Mouse (Mus musculus): ENCODE data around the gene Hes5. TPM values are rescaled to one million over a fixed set of nuclear protein-coding genes. Genes with fewer than 3 reads are reported as not detected.

The Hes5 gene
- not detected in 2 replicates for total RNA-seq (2021)
- long read RNA-seq = 0 reads

DNA sequence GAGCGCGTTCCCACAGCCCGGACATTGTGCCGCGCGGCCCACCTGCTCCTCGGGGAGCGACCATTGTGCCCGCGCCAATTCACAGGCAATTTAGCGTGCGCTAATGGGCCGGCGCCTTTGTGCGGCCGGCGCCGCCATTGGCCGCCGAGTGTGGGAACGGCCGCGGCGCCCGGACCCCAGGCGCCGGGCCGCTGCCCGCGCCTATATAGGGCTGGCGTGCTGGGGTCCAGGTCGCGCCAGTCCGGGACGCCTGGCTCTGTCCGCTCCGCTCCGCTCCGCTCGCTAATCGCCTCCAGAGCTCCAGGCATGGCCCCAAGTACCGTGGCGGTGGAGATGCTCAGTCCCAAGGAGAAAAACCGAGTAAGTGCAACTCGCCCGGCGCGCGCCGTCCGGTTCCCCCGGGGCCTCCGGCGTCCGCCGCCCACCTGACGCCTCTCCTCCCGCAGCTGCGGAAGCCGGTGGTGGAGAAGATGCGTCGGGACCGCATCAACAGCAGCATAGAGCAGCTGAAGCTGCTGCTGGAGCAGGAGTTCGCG is at the start of gene Hes5:
TSS of gene Hes5 (plus strand) at position 234 of the 536 bp plus-strand sequence.
- DNase-seq = no peak

DNA sequence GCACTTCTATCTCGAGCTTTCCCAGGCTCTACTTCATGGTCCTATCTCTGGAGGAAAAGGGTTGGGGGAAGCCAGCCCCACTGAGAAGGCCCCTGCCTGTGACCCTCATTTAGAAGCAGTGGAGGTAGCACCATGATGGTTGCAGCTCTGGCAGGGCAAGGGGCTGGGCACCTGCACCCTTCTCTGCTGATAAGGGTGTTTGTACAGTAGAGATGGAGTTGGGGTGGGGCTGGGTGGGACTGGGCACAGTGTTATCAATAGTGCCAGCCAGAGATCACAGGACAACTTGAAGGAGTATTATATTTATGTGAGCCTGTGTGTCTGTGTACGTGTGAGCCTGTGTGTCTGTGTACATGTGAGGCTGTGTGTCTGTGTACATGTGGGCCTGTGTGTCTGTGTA is 49.1 kb upstream of the Hes5 start:
- no peak for DNase-seq

DNA sequence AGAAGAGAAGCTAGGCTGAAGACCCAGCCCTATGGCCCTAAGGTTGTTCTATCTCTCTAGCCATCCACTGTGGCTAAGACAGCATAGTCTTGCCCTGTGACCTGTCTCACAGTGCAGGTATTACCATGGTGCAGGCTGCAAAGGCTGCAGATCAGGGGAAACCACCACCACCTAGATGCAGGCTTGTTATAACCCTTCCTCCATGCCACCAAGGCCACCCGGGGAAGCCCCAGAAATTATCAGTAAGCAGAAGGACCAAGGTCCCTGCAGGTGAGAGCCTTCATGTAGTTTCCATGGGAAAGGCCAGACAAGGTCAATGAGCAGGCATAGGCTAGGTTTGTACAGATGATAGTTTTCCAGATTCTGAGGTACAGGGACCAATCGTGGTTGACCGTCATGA is 46.9 kb upstream of the Hes5 start:
- no peak for DNase-seq

DNA sequence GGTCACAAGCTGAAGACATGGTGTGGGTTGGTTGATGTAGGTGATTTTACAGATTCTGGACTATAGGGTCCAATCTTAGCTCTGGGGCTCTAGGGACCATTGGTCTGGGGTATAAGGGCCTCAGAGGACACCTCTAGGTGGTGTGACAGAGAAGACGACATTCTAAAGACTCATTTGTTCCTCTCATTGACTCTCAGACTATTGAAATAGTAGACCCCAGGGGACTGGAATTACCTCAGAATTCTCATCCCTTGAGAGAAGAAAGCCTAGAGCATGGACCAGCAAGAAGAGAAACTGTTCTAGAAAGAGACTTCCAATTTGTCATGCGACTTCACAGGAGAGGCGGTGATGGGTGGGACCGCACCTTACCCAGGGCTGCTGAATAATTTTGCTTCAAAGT is 46.5 kb upstream of the Hes5 start:
- DNase-seq = no peak

DNA sequence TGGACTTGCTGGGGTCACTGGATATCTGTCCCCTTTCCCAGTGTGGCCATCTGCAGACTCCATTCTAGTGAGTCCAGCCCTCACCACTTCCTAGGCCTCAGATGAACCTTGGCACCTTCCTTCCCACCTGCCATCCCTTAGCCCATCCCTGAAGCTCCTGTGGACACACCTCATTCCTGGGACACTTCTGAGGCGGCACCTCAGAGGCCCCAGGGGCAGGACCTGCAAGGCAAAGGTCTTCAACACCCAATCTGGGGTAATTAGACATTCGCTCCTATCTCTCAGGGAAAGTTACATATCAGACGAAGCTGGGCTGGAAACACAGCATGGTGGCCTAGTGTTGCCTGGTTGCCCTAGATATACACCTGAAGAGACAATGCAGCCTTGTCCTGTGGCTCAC is 46.0 kb upstream of the Hes5 start:
- DNase-seq = no peak

DNA sequence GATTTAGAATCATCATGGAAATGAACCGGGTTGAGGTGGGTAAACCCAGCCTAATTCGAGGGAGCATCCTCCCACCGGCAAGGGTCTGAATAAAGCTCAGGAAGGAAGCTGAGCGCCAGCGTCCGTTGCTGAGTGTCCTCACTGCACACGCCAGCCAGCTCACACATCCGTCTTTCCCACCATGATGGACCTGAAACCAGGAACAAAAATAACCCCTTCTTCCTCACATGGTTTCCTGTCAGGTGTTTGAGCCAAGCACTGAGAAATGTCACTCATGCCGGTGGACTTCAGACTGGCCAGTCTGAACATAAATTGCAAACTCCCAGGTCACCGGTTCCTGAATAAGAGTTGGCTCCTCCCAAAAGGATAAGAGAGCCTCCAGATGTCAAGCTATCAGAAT is 45.4 kb upstream of the Hes5 start:
- DNase-seq = no peak

DNA sequence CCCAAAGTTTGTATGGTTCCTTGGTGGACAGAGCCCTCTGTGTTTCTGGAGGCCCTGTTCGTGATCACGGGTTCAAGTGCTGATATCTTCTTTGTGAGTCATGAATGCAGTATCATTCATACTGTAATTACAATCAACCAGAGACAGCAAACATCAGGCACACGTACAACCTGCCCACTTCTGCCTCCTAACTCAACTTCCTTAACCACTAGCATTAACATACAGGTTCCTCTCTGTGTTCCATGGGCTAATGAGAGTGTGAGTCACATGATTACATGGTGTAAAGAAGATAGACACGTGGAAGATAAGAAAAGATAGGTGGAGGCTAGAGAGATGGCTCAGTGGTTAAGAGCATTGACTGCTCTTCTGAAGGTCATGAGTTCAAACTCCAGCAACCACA is 44.1 kb upstream of the Hes5 start:
- DNase-seq = no peak

DNA sequence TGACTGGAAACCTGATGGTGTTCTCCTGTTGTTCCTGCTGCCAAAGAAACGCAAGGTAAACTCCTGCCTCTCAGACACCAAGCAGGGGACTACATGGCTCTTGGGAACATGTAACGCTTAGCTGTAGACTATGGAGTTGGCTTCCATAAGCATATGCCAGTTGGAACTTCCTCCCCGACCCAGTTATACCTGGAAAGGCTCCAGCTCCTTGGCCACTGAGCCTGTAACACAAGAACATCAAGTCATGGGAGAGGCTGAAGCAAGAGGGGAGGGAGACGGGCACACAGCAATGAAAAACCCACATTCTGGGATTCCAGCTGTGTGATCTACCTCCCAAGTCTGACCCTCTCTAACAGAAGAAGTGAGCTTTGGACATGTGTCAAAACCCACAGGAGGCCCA is 38.4 kb upstream of the Hes5 start:
- no peak for DNase-seq

DNA sequence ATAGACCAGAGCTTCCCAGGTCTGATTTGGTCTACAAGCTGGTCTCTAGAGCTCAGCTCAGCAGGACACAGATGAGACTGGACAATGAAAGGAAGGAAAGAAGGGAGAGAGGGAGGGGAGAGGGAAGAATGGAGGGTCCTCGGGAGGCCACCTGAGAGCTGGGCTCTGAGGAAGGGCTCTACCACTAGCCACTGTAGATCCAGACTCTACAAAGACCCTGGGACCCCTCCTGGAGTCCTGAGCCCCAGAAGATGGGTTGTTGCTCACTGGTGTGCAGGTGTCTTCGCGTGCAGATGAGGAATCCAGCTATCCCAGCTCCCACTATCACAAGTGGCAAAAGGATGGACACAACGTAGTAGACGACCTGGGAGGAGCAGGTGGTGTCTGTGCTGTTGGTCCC is 37.8 kb upstream of the Hes5 start:
- no peak for DNase-seq

DNA sequence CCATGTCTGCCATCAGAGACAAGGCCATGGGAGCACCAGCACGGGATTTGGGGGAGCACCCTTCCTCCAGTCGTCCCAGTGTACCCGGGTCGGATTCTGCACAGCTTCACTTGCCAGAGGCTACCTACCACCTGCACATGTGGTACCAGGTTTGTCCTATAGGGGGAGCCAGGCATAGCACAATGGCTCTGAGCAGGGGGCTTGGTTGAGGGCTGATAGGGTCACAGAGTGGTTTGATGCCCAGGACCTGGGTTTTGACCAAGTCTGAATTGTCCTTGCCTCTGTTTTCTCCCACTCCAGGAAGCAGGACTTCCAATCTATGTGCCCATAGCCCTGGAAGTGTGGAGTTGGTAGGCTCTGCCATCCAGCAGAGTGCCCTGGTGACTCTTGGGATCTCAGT is 35.3 kb upstream of the Hes5 start:
- no peak for DNase-seq

DNA sequence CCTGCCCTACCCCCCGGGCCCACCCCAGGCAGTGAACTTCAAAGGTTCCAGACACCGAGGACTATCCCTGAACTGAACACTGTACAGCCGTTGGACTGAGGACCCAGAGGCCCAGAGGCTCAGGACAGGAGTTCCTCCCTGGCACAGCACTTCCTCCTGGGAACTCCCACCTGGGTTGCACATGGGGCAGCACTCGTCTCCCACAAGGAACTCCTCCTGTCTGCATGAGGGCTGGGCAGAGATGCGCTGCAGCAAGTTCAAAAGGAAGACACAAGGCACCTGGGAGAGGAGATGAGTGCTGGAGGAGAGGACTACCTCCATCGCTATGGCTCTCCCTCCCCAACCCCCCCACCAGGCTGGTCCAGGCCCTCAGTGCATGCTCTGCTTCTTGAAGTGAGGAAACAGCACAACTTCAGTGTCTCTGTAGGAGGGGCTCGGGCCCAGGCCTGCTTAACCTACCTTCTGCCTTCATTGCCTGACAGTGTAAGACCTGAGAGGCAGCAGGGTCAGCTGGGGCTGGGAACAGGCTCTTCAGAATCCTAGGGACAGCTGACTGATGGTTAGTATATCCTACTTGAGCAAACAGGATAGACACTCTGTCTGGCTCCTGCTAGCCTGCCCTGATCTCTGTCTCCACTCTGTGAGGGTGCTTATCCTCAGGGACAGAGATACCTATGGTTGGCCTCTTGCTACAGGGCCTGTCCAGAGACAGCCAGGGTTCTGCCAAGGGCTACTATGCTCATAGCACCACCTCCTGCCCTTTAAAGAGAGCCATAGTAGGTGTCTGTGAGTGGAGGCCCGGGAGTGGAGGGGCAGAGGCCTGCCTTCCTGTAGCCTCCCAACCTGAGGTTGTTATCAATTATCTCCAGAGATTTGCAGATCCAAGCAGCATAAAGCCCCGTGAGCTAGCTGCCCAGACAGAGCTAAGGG is 33.5 kb upstream of the Hes5 start:
- no peak for DNase-seq

DNA sequence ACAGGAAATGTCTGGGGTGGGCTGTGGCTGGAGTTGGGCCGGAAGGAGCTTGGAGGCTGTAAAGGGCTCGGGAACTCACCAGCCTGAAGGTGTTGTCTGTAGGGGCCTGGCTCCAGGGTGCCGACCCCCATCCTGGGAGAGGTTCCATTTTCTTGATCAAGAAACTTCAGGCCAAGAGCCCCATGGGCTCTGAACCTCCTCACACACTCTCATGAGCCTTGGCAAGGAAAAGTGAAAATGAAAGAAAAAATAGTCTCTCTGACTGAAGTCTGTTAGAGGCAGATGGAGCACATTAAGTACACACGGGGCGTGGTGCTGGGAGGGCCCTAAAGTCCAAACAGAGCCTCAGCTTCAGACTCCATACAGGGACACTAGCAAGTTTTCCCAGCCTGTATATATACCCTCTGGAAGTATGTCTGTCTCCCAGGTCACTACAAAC is 32.8 kb upstream of the Hes5 start:
- DNase-seq = no peak

DNA sequence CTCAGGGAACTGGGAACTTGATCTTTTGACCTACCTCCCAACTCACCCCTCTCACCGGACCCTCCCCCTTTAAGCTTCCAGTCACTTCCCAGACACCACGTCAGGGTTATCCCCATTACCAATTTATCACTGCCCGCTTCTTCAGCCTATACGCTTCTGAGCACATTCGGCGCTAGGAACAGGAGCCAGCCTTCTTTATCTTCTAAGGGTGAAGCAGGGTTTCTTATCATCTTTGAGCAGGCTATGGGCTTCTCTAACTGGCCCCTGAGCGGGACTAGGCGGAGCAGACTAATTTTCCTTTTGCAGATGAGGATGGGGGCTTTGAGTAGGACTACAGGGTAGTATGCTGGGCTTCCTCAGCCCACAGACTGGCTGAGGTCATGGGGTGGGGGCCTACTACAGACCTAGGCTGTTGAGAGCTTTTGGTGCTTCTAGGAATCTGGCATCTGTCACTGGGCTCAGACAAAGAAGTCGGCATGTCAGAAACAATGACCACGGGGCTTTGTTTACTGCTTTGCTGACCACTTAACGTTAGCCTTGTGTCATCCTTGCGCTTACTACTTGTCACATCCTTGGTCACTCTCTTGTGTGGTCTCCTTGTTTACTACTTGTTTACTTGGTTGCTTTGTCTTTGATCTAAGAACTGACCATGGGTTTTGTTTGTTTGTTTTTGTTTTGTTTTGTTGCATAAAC is 32.2 kb upstream of the Hes5 start, which contains the start of gene Tnfrsf14:
TSS of gene Tnfrsf14 (minus strand) at position 169 of the 693 bp plus-strand sequence.
- DNase-seq = no peak

DNA sequence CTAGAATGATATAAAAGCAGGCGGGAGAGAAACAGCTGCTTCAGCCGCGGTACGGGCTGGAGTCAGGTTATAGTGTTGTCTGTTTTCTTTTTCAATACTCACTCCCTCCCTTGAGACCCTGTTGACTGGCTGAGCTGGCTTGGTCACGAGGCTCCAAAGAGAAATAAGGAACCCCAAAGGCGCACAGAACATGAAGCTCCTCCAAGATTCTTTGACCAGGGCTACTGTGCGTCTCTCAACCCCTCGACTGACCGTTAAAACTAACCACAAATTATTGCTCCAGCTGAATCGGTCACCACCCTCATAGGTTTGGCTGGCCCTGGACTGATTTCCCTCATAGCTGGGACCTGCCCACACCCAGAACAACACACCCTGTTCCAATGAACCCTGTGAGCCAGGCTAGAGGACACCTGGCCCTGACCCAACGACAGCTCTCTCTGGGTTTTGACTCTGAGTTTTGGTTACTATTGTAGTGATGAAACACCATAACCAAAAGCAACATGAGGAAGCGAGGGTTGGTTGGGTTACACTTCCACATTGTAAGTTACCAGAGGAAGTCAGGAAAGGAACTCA is 31.5 kb upstream of the Hes5 start:
- DNase-seq = no peak

DNA sequence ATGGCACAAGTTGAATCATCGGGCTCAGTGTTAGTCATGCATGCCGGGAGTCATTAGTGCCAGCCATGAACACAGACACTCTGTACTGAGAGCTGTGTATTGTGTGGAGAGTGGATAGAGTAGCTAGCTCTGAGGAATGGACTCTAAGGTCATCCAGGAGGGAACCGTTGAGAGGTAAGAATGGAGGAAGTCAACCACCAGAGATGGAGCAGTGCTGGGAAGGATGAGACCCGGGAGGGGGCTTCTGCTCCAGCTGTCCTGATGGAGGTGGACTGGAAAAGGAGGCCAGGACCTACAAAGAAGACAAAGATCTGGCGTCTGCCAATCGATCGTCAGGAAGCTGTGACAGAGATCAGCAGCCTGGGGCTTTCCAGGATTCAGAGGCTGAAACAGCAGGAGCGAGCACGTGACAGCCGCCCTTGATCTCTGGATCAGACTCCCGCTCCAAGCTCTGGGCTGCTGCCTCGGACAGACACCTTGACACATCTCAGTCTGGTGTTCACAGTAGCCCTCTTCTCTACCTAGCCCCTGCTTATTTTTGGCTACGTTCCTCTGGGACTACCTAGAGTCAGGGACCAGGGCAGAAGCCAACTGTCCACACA is 27.3 kb upstream of the Hes5 start:
- no peak for DNase-seq

DNA sequence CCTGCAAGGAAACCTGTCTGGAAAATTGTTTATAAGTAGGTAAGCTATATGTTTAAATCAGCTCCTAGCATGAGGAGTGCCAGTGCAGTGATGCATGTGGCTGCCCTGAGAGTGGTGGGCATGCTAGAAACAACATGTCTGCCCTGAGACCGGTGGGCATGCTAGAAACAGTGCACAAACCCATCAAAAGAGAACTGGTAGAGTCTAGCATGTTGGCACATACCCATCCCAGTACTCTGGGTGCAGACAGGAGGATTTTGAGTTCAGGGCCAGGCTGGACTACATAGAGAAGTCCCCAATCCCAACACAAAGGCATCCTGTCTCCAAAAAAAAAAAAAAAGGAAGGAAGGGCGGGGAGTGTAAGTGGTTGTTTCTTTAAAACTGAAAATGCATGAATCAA is 25.9 kb upstream of the Hes5 start:
- DNase-seq = no peak

DNA sequence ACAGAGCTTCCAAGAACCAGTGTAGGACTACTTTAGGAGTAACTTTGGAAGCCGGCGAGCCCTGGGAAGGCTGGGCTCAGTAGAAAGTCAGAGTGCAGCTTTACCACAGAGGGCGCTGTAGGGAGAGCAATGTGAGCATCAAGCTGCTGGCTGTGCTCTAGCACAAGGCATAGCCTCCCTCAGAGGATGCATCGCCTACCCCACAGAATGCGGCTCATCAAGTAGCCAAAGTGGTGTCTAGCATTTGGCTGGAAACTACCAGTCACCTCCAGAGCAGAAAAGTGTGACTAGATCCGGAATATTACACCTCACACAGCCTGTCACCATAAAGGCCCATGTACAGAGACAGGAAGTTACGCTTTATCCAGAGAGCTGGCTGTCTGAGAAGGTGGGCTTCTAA is 24.9 kb upstream of the Hes5 start:
- no peak for DNase-seq

DNA sequence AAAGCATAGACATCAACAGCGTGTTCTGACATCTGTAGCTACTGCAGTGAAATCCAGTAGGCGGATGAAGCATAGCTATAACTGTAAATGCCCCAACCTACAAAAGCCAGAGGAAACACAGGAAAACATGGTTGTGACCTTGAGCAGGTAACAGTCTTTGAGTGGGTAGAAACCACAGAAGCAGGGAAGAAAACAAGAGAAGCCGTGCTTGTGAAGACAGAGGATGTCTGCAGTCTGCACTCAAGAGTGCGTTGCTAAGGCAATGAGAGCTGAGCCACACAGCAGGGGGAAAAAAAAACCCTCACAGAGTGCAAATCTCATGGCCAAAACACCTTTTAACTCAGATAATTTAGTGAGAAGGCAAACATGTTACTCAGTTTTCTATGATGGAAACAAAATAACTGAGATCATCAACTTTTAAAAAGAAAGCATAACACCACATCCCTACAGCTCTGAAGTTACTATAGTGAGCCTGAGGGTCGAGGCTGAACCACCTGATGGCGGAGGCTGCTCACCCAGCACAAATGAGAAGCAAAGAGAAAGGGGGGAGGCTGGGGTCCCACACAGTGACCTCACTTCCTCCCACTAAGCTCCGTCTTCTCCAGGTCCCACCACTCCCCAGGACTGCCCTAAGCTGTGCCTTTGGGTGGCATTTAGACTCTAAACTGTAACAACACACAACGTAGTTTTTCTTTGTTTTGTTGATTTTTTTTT is 24.0 kb upstream of the Hes5 start:
- DNase-seq = no peak

DNA sequence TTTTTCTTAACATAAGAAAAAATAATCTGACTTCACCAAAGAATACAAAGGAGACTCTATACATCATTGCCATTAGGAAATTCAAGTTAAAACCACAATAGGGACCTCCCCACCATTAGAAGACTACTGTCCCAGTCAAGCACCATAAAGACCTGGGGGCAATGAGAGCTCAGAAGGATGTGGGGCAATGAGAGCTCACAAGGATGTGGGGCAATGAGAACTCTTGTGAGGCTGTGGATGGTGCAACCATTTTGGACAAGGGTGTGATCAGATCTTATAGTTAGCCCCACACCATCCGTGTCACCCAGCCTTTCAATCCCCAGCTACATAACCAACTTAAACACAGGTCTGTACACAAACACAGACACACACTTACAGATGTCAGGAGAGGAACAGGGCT is 23.0 kb upstream of the Hes5 start:
- no peak for DNase-seq

DNA sequence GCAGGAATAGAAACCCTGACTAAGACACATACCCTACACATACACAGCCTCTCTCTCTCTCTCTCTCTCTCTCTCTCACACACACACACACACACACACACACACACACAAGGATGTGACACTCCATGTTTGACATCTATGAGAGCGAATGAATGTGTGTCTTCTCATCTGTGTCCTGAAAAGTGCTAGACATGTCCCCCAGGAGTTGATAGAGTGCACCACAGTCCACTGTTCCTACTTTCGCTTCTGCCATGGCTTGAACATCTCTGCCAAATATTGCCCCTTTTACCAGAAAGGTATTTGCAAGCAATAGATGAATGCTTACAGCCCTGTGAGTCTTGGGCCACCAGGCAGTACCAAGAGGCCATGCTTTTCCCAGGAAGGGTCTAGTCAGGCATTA is 20.6 kb upstream of the Hes5 start:
- DNase-seq = no peak

DNA sequence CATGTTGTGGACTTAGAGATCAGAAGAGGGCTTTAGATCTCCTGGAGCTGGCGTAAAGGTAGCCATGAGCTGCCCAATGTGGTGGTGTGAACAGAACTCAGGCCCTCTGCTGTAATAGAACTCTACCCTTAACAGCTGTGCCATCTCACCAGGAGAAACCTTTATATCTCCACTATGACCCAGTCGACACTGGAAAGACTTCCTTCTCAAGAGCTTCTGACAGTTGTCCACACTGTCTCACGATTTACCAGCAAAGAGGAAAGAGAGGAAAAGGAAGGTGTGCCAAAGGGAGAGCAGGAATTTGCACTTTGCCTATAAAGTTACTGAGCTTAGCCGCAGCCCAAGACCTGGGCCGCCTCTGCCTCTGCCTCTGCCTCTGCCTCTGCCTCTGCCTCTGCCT is 18.9 kb upstream of the Hes5 start:
- no peak for DNase-seq
